Mouse (Mus musculus) erythroblast, embryonic 14.5 days (primary cell): ENCODE measurements around the gene Ror1.

ENCODE experiments used
- GATA1 ChIP-seq: IDR thresholded peaks from 2 replicates; pipeline ENCODE4 v1.6.1; 2012; ENCODE audit warnings: low read length, inconsistent platforms, mixed read lengths
- TAL1 ChIP-seq: IDR thresholded peaks from 3 replicates; pipeline ENCODE4 v1.6.1; 2012; ENCODE audit warnings: low read length, inconsistent platforms, mixed read lengths

- TF ChIP-seq GATA1 = no peak
- no peak for TF ChIP-seq TAL1
These were observed 108.1 kb downstream of the Ror1 start for GRCm38 (mm10) chr4:100203688-100204087.
